Mouse (Mus musculus): Measurements from ENCODE around the gene Ivl. TPM values are rescaled to one million over a fixed set of nuclear protein-coding genes. Genes with fewer than 3 reads are reported as not detected.

Gene Ivl
- total RNA-seq, 2 experiments from 2014 or later, result not detected

Other genes with a start within 250 kb of the Ivl start
- not detected for gene Sprr2d, start 234.6 kb downstream of the Ivl start, total RNA-seq (2021)
- gene Sprr2e, start 221.6 kb downstream of the Ivl start, total RNA-seq (2021), result not detected
- not detected for gene Sprr2f, start 208.5 kb downstream of the Ivl start, total RNA-seq (2021)
- gene Sprr2h, start 188.1 kb downstream of the Ivl start, total RNA-seq (2021), result not detected
- not detected for gene Sprr2i, start 165.7 kb downstream of the Ivl start, total RNA-seq (2021)
- gene Sprr2j-ps, start 155.7 kb downstream of the Ivl start, total RNA-seq (2021), result not detected
- 1 to 10 TPM in 1 of 2 experiments, under 1 TPM in 1; 0.89 to 3.5 TPM for gene Gm9774, start 144.3 kb downstream of the Ivl start, total RNA-seq (2021)
- gene Sprr2k, start 141.2 kb downstream of the Ivl start, total RNA-seq (2021), result not detected
- gene Sprr1b, start 134.9 kb downstream of the Ivl start, total RNA-seq (2021), result not detected
- gene Sprr3, start 115.0 kb downstream of the Ivl start, total RNA-seq (2021), result not detected
- gene Sprr1a, start 87.8 kb downstream of the Ivl start, total RNA-seq (2021), result not detected
- gene Sprr4, start 73.2 kb downstream of the Ivl start, total RNA-seq (2021), result not detected
- not detected for gene 2310046K23Rik, start 39.2 kb downstream of the Ivl start, total RNA-seq (2021)
- gene Smcp, start 15.3 kb upstream of the Ivl start, total RNA-seq (2021), result not detected
- not detected for gene 2210017I01Rik, start 33.8 kb upstream of the Ivl start, total RNA-seq (2021)
- gene Lce6a, start 47.9 kb upstream of the Ivl start, total RNA-seq (2021), result not detected
- gene Lce1a1, start 74.6 kb upstream of the Ivl start, total RNA-seq (2021), result not detected
- gene Lce1b, start 83.2 kb upstream of the Ivl start, total RNA-seq (2021), result not detected
- not detected for gene Lce1a2, start 96.6 kb upstream of the Ivl start, total RNA-seq (2021)
- gene Lce1c, start 105.5 kb upstream of the Ivl start, total RNA-seq (2021), result not detected
- gene Lce1d, start 113.5 kb upstream of the Ivl start, total RNA-seq (2021), result not detected
- gene Lce1e, start 135.3 kb upstream of the Ivl start, total RNA-seq (2021), result not detected
- not detected for gene Lce1f, start 146.6 kb upstream of the Ivl start, total RNA-seq (2021)
- not detected for gene Gm38119, start 165.4 kb upstream of the Ivl start, total RNA-seq (2021)
- gene Lce1g, start 178.6 kb upstream of the Ivl start, total RNA-seq (2021), result not detected
- gene Lce1h, start 191.3 kb upstream of the Ivl start, total RNA-seq (2021), result not detected
- gene Lce1i, start 205.2 kb upstream of the Ivl start, total RNA-seq (2021), result not detected
- not detected for gene Lce1j, start 216.8 kb upstream of the Ivl start, total RNA-seq (2021)
- not detected for gene Lce1k, start 234.2 kb upstream of the Ivl start, total RNA-seq (2021)

Data from layer of hippocampus, adult 18-20 months (tissue).